Mouse (Mus musculus) frontal cortex, postnatal 36 days (tissue): ENCODE data around the gene Pik3r6.

Experiments
- DNase-seq, 2 experiments: peaks; one replicate each; pipeline ENCODE4 v3.0.0; 2022; ENCODE audit warnings: low spot score in 2 of 2

Gene Pik3r6

GRCm38 (mm10) chr11:68502902-68503629, at the start of gene Pik3r6:
Gene Pik3r6 (plus strand): TSS chr11:68503019.
- no peak for DNase-seq

GRCm38 (mm10) chr11:68453301-68453700, 49.5 kb upstream of the Pik3r6 start:
- DNase-seq: no peak

- DNase-seq: no peak
Observed at GRCm38 (mm10) chr11:68458086-68458485, 44.7 kb upstream of the Pik3r6 start.

GRCm38 (mm10) chr11:68459021-68459420, 43.8 kb upstream of the Pik3r6 start:
- no peak for DNase-seq

GRCm38 (mm10) chr11:68459486-68459885, 43.3 kb upstream of the Pik3r6 start:
- no peak for DNase-seq

- no peak for DNase-seq
Observed at GRCm38 (mm10) chr11:68462716-68463115, 40.1 kb upstream of the Pik3r6 start.

- no peak for DNase-seq
Observed at GRCm38 (mm10) chr11:68464260-68464659, 38.6 kb upstream of the Pik3r6 start.

- DNase-seq: no peak
Observed at GRCm38 (mm10) chr11:68465090-68465489, 37.7 kb upstream of the Pik3r6 start.

GRCm38 (mm10) chr11:68467441-68467840, 35.4 kb upstream of the Pik3r6 start:
- DNase-seq: no peak

GRCm38 (mm10) chr11:68467962-68468612, 34.7 kb upstream of the Pik3r6 start:
- no peak for DNase-seq

- DNase-seq: no peak
Observed at GRCm38 (mm10) chr11:68468886-68469285, 33.9 kb upstream of the Pik3r6 start.

GRCm38 (mm10) chr11:68472162-68472849, 30.5 kb upstream of the Pik3r6 start:
- no peak for DNase-seq

- DNase-seq: no peak
Observed at GRCm38 (mm10) chr11:68474600-68474999, 28.2 kb upstream of the Pik3r6 start.

- no peak for DNase-seq
Observed at GRCm38 (mm10) chr11:68475676-68476075, 27.1 kb upstream of the Pik3r6 start.

GRCm38 (mm10) chr11:68477661-68478060, 25.2 kb upstream of the Pik3r6 start:
- no peak for DNase-seq

GRCm38 (mm10) chr11:68478574-68478981, 24.2 kb upstream of the Pik3r6 start:
- peak; percentile 15 to 52 for DNase-seq

GRCm38 (mm10) chr11:68480660-68481059, 22.2 kb upstream of the Pik3r6 start:
- DNase-seq: no peak

GRCm38 (mm10) chr11:68482001-68482400, 20.8 kb upstream of the Pik3r6 start:
- DNase-seq: no peak

- no peak for DNase-seq
Observed at GRCm38 (mm10) chr11:68483213-68483612, 19.6 kb upstream of the Pik3r6 start.

- DNase-seq: no peak
Observed at GRCm38 (mm10) chr11:68484431-68484830, 18.4 kb upstream of the Pik3r6 start.

- DNase-seq: peak in 1 of 2 experiments; percentile 56
Observed at GRCm38 (mm10) chr11:68485206-68485942, 17.4 kb upstream of the Pik3r6 start.

GRCm38 (mm10) chr11:68486093-68486492, 16.7 kb upstream of the Pik3r6 start:
- DNase-seq: no peak
